Mouse (Mus musculus): Measurements from ENCODE around the gene Rad51d. TPM values are rescaled to one million over a fixed set of nuclear protein-coding genes. Genes with fewer than 3 reads are reported as not detected.
A peak's percentile ranks its signal among the peaks of the same experiment; 100 is the strongest.
"Not testable (repeated sequence)": the region's sequence is repeated elsewhere in the genome, so short reads cannot be mapped to it uniquely, and the experiment has no call there.

The Rad51d gene
- total and polyA plus RNA-seq, 2 experiments from 2014 or later: 8.9 to 9.7 TPM

DNA sequence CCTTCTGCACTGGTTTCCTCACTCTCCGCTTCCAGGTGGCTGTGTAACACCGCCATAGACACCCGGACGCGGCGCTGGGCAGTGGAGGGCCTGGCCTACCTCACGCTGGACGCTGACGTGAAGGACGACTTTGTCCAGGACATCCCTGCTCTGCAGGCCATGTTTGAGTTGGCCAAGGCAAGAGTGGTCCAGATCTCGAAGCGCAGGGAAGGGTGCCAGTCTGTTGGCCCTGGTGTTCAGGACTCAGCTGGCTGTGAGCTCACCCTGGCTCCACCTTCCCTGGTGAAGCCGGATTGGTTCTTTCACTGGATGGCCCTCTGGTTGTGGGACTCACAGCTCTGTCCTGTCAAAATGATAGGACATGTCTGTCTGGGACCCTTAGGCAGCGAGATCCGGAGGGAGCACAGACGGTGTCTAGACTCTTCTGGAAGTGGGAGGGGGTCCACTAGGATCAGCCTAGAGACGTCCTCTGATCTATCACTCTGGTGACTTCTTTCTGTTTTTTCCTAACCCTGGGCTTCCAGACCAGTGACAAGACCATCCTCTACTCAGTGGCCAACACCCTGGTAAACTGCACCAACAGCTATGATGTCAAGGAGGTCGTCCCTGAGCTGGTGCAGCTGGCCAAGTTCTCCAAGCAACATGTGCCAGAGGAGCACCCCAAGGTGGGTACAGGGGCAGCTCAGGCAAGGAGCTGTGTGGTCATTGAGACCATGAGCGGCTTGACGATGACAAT lies 38.7 kb upstream of the Rad51d start:
- 44% methylated on average over 20 of the region's 20 CpGs for WGBS
- H3K4me2 ChIP-seq (ENCODE audit: low read depth, low read length): no peak overlapping the region
- TF ChIP-seq CTCF (IDR thresholded peaks at IDR 0.05; ENCODE audit: low read depth): no peak

DNA sequence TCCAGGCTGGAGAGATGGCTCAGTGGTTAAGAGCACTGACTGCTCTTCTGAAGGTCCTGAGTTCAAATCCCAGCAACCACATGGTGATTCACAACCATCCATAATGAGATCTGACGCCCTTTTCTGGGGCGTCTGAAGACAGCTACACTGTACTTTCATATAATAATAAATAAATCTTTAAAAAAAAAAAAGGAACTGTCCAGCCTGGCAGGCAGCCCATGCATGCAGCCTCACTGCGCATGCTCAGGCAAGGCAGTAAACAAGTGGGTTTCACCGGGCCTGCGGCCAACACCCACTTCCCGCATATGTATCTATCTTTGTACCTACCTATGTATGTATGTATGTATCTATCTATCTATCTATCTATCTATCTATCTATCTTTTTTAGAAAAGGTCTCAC lies 33.5 kb upstream of the Rad51d start:
- not testable (repeated sequence) for ATAC-seq
- whole genome bisulfite sequencing: 79% methylated on average over 6 of the region's 6 CpGs

More for the DNA sequence above, 38.7 kb upstream of the Rad51d start:
- ATAC-seq (no peak), DNase-seq (ENCODE audit: low spot score) (no peak)
- no peak overlapping the region for H3K27ac ChIP-seq
- H3K4me1 ChIP-seq (ENCODE audit: insufficient read depth, low read length): no peaks in the 10 kb centered on the region
- no peaks in the 10 kb centered on the region for H3K9me3 ChIP-seq (ENCODE audit: low read length)
- H3K9ac ChIP-seq (replicated peaks; ENCODE audit: low read length): no peak overlapping the region
- H3K27me3 ChIP-seq (ENCODE audit: insufficient read depth, low read length): peaks cover 20% of the 10 kb centered on the region
- H3K4me3 ChIP-seq (ENCODE audit: low read length): no peak overlapping the region
- H3K36me3 ChIP-seq (ENCODE audit: insufficient read depth, low read length): no peaks in the 10 kb centered on the region

DNA sequence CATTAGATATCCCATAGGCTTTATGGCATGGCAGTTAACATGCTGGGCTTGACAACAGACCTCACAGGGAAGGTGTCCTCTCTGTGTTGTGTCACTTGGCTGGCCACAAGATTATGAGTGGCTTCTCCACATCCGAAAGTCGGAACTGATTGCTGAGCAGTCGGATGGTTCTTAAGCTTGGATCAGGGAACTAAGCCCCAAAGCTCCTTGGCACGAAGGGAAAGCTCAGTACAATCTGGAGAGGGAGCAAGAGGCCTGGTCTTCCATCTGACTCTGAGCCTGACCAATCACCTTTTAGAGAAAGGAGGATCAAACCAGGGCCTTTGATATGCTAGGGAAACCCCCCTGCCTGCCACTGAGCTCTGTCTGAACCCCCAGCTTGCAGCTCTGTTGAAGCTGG lies 31.3 kb upstream of the Rad51d start:
- no peak for ATAC-seq
- Histone ChIP-seq H3K27ac (no peak overlapping the region), H3K4me3 (ENCODE audit: low read length) (no peak overlapping the region), H3K36me3 (ENCODE audit: insufficient read depth, low read length) (no peaks in the 10 kb centered on the region), H3K27me3 (ENCODE audit: insufficient read depth, low read length) (no peaks in the 10 kb centered on the region), H3K9ac (replicated peaks; ENCODE audit: low read length) (no peak overlapping the region), H3K4me1 (ENCODE audit: insufficient read depth, low read length) (no peaks in the 10 kb centered on the region), H3K9me3 (ENCODE audit: low read length) (no peaks in the 10 kb centered on the region), H3K4me2 (ENCODE audit: low read depth, low read length) (no peak overlapping the region)
- whole genome bisulfite sequencing: 75% methylated on average over 4 of the region's 4 CpGs
- no peak for TF ChIP-seq CTCF (IDR thresholded peaks at IDR 0.05; ENCODE audit: low read depth)
- DNase-seq (ENCODE audit: low spot score): no peak

More for the DNA sequence above, 33.5 kb upstream of the Rad51d start:
- not testable (repeated sequence) for DNase-seq (ENCODE audit: low spot score); H3K9ac ChIP-seq (replicated peaks; ENCODE audit: low read length); H3K4me1 ChIP-seq (ENCODE audit: insufficient read depth, low read length); H3K4me3 ChIP-seq (ENCODE audit: low read length); H3K27me3 ChIP-seq (ENCODE audit: insufficient read depth, low read length); H3K9me3 ChIP-seq (ENCODE audit: low read length); H3K27ac ChIP-seq; H3K4me2 ChIP-seq (ENCODE audit: low read depth, low read length); H3K36me3 ChIP-seq (ENCODE audit: insufficient read depth, low read length)

DNA sequence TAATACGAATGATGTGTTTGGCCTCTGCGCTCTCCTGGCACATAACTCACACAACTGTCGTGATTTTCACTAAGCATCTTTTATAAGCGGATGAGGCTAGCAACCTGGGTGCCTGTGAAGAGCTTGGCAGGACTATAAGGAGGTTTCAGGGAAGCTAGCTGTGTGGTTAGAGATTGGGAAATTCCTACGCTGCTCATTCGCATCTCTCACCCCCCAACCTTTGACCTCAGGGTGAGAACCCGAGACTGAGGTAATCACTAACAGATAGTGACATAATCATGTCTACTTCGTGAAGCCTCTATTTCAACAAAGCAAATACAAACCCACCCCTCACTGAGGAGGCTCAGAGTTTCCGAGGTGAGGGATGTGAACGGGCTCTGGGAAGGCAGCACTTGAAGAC lies 30.4 kb upstream of the Rad51d start:
- TF ChIP-seq CTCF (IDR thresholded peaks at IDR 0.05; ENCODE audit: low read depth): no peak

DNA sequence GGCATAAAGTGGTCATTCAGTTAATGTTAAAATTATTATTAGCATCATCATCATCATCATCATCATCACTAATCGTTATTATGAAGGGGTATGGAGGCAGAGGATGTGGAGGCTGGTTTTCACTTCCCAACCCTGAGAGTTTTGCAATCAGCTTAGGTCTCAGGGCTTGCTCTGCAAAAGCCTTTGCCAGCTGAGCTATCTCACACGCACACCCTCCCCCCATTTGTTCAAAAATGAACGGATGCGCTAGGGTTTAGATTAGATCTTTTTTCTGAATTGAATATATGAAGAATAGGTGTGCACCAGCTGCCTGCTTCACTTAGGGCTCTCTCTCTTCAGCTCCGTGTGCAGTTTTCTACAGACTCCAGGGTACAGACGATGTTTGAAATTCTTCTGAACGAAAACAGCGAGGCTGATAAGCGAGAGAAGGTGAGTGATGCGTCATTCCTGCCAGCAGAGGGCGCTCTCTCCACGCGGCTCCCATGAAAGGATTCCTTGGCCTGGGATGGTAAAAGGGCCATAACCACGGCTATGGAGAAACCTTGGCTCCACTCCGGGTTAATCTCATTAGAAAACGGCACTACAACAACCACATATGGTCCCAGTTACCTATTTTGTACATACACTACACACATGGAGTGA lies 24.4 kb upstream of the Rad51d start:
- 9% methylated on average over 16 of the region's 16 CpGs for WGBS
- Histone ChIP-seq H3K9ac (replicated peaks; ENCODE audit: low read length) (no peak overlapping the region), H3K4me3 (ENCODE audit: low read length) (0 out of 2 replicates have a peak overlapping the region, but pooled peaks have one; percentile 11), H3K4me2 (ENCODE audit: low read depth, low read length) (peak overlapping the region; percentile 50), H3K4me1 (ENCODE audit: insufficient read depth, low read length) (no peaks in the 10 kb centered on the region), H3K9me3 (ENCODE audit: low read length) (no peaks in the 10 kb centered on the region), H3K36me3 (ENCODE audit: insufficient read depth, low read length) (no peaks in the 10 kb centered on the region), H3K27ac (no peak overlapping the region), H3K27me3 (ENCODE audit: insufficient read depth, low read length) (no peaks in the 10 kb centered on the region)
- DNase-seq (ENCODE audit: low spot score) (peak; percentile 89), ATAC-seq (peak; percentile 70; the same call in 1 of the 2 replicates)
- peak; percentile 100 for TF ChIP-seq CTCF (IDR thresholded peaks at IDR 0.05; ENCODE audit: low read depth)

More for the DNA sequence above, 30.4 kb upstream of the Rad51d start:
- ATAC-seq (no peak), DNase-seq (ENCODE audit: low spot score) (no peak)
- Histone ChIP-seq H3K4me2 (ENCODE audit: low read depth, low read length) (no peak overlapping the region), H3K9ac (replicated peaks; ENCODE audit: low read length) (no peak overlapping the region), H3K4me3 (ENCODE audit: low read length) (no peak overlapping the region), H3K9me3 (ENCODE audit: low read length) (no peaks in the 10 kb centered on the region), H3K27me3 (ENCODE audit: insufficient read depth, low read length) (no peaks in the 10 kb centered on the region), H3K4me1 (ENCODE audit: insufficient read depth, low read length) (no peaks in the 10 kb centered on the region), H3K27ac (no peak overlapping the region), H3K36me3 (ENCODE audit: insufficient read depth, low read length) (no peaks in the 10 kb centered on the region)
- 68% methylated on average over 10 of the region's 10 CpGs for WGBS

DNA sequence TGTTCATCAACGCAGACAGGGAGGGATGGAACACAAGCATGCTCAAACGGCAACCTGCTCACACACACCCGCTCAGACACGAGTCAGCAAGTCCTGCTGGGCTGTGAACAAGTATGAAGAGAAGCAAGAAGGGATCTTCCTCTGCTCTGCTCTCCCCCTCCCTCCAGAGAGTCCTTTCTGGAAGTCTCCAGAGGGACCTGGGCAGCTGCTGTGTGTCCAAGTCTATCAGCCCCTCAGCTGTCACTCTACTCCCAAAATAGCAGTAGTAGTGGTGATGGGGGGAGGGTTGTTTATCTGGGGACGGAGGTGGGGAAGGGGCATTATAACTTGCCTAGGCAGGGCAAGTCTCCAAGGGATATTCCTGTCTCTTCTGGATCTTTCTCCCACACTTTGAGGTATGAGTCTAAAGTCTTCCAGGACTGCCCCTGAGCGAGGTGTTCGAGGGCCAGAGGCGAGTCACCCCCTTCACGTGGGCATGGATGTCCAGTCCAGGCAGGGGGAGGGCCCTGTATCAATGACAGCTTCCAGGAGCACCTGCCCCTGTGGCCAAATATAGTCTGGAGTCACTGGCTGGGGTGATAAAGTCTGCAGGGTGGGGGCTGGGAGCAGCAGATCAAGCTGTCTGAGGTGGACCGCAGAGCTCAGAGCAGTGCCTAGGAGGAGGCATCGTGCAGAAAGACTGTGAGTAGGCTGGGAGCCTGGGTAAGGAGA lies 20.4 kb upstream of the Rad51d start:
- DNase-seq (ENCODE audit: low spot score): no peak
- Histone ChIP-seq H3K36me3 (ENCODE audit: insufficient read depth, low read length) (peaks cover under 1% of the 10 kb centered on the region; the same call in 1 of the 2 replicates), H3K4me3 (ENCODE audit: low read length) (no peak overlapping the region), H3K4me1 (ENCODE audit: insufficient read depth, low read length) (peaks cover 9% of the 10 kb centered on the region), H3K9me3 (ENCODE audit: low read length) (no peaks in the 10 kb centered on the region), H3K4me2 (ENCODE audit: low read depth, low read length) (no peak overlapping the region), H3K27ac (no peak overlapping the region), H3K27me3 (ENCODE audit: insufficient read depth, low read length) (no peaks in the 10 kb centered on the region), H3K9ac (replicated peaks; ENCODE audit: low read length) (no peak overlapping the region)
- no peak for ATAC-seq
- TF ChIP-seq CTCF (IDR thresholded peaks at IDR 0.05; ENCODE audit: low read depth): no peak
- 84% methylated on average over 11 of the region's 11 CpGs for WGBS
